Mouse (Mus musculus): ENCODE data around the gene Dip2c.

Gene Dip2c

GRCm38 (mm10) chr13:9538556-9538955 lies 262.2 kb downstream of the Dip2c start:
- in situ Hi-C loops (cut with MboI, MseI): no loop called here

GRCm38 (mm10) chr13:9547698-9548344 lies 271.5 kb downstream of the Dip2c start:
- in situ Hi-C loops (cut with MboI, MseI): no loop called here

GRCm38 (mm10) chr13:9562099-9562498 lies 285.8 kb downstream of the Dip2c start:
- in situ Hi-C loops (cut with MboI, MseI): loop anchor here (10.0 kb wide), 1 partner anchor 283 kb away; no protein-coding TSS in a partner anchor

DNA sequence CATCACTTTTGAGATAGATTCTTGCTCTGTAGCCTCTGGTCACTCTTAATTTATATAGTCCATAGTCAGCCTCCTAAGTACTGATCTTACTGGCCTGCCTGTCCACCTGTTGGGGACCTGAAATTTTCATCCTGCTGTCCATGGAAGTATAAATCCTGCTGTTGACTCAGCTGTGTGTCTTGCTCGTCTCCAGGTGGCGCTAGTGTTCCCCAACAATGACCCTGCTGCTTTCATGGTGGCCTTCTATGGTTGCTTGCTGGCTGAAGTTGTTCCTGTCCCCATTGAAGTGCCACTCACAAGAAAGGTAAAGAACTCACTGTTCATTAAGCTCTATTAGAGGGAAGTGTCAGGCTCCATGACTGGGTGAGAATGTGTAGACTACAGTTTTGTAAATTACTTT lies 286.6 kb downstream of the Dip2c start:
- in situ Hi-C loops (cut with MboI, MseI): loop anchor here (10.0 kb wide), 1 partner anchor 282 kb away; no protein-coding TSS in a partner anchor

DNA sequence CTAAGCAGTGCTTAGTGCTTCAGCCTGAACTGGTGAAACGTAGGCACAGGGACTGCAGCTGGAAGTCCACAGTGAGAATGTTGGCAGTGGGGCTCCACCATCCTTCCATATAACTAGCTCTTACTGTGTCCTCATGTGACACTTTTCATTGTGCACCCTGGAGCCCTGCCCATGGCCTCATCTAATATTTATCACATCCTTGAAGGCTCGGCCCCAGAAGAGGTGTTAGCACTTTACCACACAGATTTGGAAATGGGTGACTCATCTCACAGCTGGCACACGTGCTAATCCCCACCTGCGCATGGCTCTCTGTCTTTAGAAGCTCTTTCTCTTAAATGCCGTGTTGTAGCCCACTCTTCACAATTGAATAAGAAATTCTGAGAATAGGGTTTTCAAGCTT lies 292.5 kb downstream of the Dip2c start:
- in situ Hi-C loops (cut with MboI, MseI): loop anchor here (10.0 kb wide), 1 partner anchor 276 kb away; no protein-coding TSS in a partner anchor

DNA sequence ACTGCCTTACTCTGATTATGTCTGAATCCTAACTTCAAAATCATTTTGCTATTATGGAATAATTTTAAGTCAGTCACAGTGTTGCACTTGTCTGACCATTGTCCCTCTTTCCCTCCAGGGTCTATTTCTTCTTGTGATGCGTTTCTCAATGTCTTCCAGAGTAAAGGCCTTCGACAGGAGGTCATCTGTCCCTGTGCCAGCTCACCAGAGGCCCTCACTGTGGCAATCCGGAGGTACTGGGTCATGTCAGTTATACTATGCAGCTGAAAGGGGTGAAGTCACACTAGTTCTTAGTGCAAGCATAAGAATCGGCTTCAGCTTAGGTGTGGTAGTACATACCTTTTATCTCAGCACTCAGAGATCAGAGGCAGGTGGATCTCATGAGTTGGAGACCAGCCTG lies 300.4 kb downstream of the Dip2c start:
- in situ Hi-C loops (cut with MboI, MseI): no loop called here

DNA sequence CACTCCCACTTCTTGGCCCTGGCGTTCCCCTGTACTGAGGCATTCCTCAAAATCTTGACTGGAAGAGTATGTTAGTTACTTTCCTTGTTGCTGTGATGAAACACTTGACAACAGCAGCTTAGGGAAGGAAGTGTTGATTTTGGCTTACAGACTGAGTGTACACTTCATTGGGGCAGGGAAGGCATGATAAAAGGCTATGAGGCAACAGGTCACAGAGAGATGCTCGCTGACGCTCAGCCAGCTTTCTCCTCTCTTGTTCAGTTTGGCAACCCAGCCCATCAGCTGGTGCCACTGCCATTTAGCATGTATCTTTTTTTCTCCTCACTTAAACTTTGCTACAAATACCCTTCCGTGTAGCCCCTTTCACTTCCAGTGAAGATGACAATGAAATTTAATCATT lies 302.1 kb downstream of the Dip2c start:
- in situ Hi-C loops (cut with MboI, MseI): no loop called here

- in situ Hi-C loops (cut with MboI, MseI): no loop called here
Measured at GRCm38 (mm10) chr13:9581821-9582220, 305.5 kb downstream of the Dip2c start.

DNA sequence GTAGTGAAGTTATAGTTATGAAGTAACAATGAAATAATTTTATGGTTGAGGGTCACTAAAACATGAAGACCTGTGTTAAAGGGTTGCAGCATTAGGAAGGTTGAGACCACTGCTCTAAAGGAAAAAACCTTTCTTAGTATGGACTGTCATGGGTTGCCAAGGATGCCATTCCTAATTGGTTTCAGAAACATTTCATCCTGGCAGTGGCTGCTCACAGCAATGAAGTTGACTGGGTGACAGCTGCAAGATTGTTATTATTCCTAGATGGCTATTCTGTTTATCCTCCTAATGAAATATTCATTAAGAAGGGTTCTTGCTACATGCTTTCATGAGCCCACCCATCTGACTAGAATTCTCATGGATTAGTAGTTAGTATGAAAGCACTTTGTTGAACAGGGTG lies 307.3 kb downstream of the Dip2c start:
- in situ Hi-C loops (cut with MboI, MseI): no loop called here

- in situ Hi-C loops (cut with MboI, MseI): no loop called here
Measured at GRCm38 (mm10) chr13:9599334-9600096, 323.2 kb downstream of the Dip2c start.

- in situ Hi-C loops (cut with MboI, MseI): no loop called here
Measured at GRCm38 (mm10) chr13:9601350-9601749, 325.0 kb downstream of the Dip2c start.

DNA sequence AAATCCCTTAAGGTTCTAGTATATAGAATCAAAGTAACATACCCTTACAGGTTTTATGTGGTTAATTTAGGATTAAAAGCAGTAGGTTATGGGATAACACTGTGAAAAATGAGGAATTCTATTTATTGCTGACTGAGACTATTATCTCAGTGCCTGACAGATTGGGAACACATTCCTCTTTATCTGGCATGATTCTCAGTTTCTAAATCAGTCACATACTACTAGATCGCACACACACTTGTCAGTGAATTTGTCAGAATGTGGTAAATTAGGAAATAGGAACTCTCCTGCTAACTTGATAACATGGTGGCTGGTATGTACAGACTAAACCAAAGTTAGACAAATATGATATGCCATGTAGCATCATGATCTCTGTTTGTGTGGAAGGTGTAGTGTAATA lies 334.9 kb downstream of the Dip2c start:
- in situ Hi-C loops (cut with MboI, MseI): no loop called here

DNA sequence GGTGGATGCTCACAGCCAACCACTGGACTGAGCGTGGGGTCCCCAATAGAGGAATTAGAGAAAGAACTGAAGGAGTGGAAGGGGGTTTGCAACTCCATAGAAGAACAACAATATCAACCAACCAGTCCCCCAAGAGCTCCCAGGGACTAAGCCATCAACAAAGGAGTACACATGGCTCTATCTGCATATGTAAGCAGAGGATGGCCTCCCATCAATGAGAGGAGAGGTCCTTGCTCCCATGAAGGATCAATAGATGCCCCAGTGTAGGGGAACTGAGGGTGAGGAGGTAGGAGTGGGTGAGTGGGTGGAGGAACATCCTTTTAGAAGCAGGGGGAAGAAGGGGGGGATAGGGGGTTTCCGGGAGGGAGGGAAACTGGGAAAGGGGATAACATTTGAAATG lies 356.4 kb downstream of the Dip2c start:
- in situ Hi-C loops (cut with MboI, MseI): no loop called here

DNA sequence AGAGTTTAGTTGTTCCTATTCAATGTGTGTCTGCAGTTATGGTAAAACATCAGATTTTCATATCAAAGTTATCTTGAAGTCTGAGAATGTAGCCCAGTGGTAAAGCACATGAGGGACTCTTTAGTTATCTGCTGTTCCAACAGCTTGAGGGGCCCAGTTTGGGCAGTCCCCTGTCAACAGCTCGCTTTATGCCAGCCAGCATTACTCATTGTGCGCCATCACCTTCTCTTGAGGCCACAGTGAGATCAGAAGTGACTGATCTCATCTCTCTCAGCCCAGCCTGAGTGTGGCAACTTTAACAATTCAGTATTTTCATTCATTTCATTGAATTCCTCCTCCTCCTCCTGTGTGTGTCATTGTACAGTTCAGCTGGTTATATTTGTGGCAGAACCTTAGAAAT lies 359.6 kb downstream of the Dip2c start:
- in situ Hi-C loops (cut with MboI, MseI): no loop called here

GRCm38 (mm10) chr13:9636505-9636904 lies 360.2 kb downstream of the Dip2c start:
- in situ Hi-C loops (cut with MboI, MseI): no loop called here

DNA sequence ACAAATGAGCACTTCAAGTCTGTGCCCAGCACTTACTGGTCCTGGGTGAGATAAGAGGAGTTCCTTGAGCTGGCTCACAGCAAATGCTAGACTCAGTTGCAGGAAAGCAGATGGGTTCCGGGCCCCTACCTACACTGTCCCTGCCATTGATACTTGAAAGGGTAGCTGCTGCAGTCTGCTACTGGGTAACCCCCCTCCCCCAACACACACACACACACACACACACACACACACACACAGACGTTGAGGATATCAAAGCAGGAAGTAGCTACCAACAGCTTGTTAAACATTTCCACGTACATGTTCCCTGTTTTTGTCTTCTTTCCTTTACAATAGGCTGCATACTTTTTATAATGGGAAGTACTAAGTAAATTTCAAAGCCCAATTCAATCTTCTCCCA lies 361.6 kb downstream of the Dip2c start:
- in situ Hi-C loops (cut with MboI, MseI): no loop called here

- in situ Hi-C loops (cut with MboI, MseI): no loop called here
Measured at GRCm38 (mm10) chr13:9648716-9649115, 372.4 kb downstream of the Dip2c start.

GRCm38 (mm10) chr13:9649894-9650293 lies 373.6 kb downstream of the Dip2c start:
- in situ Hi-C loops (cut with MboI, MseI): no loop called here

DNA sequence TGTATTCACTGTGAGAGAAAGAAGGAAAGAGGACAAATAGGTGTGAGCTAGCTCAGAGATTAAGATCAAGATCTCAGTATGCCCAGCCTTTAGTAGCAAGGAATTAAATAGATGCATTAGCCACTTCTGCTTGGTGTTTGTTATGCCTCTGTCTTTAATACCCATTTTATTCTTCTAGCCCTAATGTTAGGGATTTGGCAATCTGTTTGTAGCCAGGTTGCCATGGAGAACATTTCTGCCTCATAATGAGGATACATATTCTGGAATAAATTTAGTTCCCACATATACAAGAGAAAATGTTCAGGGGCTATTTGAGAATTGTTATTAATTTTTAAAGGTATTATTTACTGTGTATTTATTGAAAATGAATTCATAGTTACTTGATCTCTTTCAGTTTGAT lies 374.3 kb downstream of the Dip2c start:
- in situ Hi-C loops (cut with MboI, MseI): no loop called here

- in situ Hi-C loops (cut with MboI, MseI): no loop called here
Measured at GRCm38 (mm10) chr13:9653018-9653417, 376.7 kb downstream of the Dip2c start.

DNA sequence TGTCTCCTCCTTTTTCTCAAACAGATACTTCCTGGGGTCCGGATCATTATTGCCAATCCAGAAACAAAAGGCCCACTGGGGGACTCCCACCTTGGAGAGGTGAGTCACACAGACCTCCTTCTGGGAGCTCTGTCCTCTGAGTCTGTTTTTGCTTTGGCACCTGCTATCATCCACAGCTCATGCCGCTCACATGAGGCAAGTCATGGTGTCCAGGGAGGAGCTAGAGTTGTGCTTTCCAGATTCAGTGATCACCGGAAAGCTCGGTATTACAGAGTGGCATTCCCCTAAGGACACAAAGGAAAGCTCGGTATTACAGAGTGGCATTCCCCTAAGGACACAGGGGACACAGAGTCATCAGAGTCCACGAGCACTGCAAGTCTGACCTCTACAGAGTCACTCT lies 380.3 kb downstream of the Dip2c start:
- in situ Hi-C loops (cut with MboI, MseI): no loop called here

GRCm38 (mm10) chr13:9660711-9661110 lies 384.4 kb downstream of the Dip2c start:
- in situ Hi-C loops (cut with MboI, MseI): no loop called here

GRCm38 (mm10) chr13:9663593-9663992 lies 387.3 kb downstream of the Dip2c start:
- in situ Hi-C loops (cut with MboI, MseI): no loop called here

All from T-helper 1 cell (primary cell).